Mouse (Mus musculus) neural tube, embryonic 10.5 days (tissue): ENCODE results near the gene Cdkl1.
A peak's percentile ranks its signal among the peaks of the same experiment; 100 is the strongest.

Experiments
- DNase-seq: peaks from one replicate; pipeline ENCODE4 v3.0.0-alpha.2; 2017; ENCODE audit warnings: low spot score; ENCODE audit errors: extremely low spot score

Cdkl1 gene

GRCm38 (mm10) chr12:69751864-69752341 lies 39.2 kb downstream of the Cdkl1 start:
- DNase-seq, result peak; percentile 48

GRCm38 (mm10) chr12:69744138-69744537 lies 46.9 kb downstream of the Cdkl1 start:
- no peak for DNase-seq

- DNase-seq, result no peak
These were observed 49.1 kb downstream of the Cdkl1 start for GRCm38 (mm10) chr12:69741965-69742364.

- no peak for DNase-seq
These were observed 57.1 kb downstream of the Cdkl1 start for GRCm38 (mm10) chr12:69733923-69734322.

GRCm38 (mm10) chr12:69733518-69733917 lies 57.5 kb downstream of the Cdkl1 start:
- no peak for DNase-seq

GRCm38 (mm10) chr12:69732221-69732620 lies 58.8 kb downstream of the Cdkl1 start:
- no peak for DNase-seq

GRCm38 (mm10) chr12:69730306-69730705 lies 60.8 kb downstream of the Cdkl1 start:
- no peak for DNase-seq

GRCm38 (mm10) chr12:69729246-69729645 lies 61.8 kb downstream of the Cdkl1 start:
- DNase-seq, result no peak

GRCm38 (mm10) chr12:69724711-69725460 lies 66.2 kb downstream of the Cdkl1 start, which contains the start of the genes L2hgdh and Atp5s:
Gene L2hgdh, minus strand, starts transcription at chr12:69724873.
Gene Atp5s, plus strand, starts transcription at chr12:69724950.
- DNase-seq, result peak; percentile 96

- no peak for DNase-seq
These were observed 66.9 kb downstream of the Cdkl1 start for GRCm38 (mm10) chr12:69724018-69724710.

GRCm38 (mm10) chr12:69723376-69723775 lies 67.7 kb downstream of the Cdkl1 start:
- no peak for DNase-seq

- no peak for DNase-seq
These were observed 68.2 kb downstream of the Cdkl1 start for GRCm38 (mm10) chr12:69722857-69723256.

GRCm38 (mm10) chr12:69713628-69714027 lies 77.4 kb downstream of the Cdkl1 start:
- DNase-seq, result no peak

- DNase-seq, result no peak
These were observed 86.1 kb downstream of the Cdkl1 start for GRCm38 (mm10) chr12:69704799-69705458.

- no peak for DNase-seq
These were observed 92.7 kb downstream of the Cdkl1 start for GRCm38 (mm10) chr12:69698352-69698751.
